Mouse (Mus musculus) colon, adult 2 months (tissue): ENCODE data around the gene Pbx1. TPM values are rescaled to one million over a fixed set of nuclear protein-coding genes. Genes with fewer than 3 reads are reported as not detected.

Experiments used
- polyA plus RNA-seq: library from polyadenylated mRNA; depleted of rRNA; stranded (reverse); fragments of >200 nt; gene quantifications from 2 replicates; pipeline ENCODE4 v1.2.3, GENCODE M21; 2012; rRNA removed

Pbx1 gene
- 19.3 and 21.9 TPM in 2 replicates for polyA plus RNA-seq

DNA sequence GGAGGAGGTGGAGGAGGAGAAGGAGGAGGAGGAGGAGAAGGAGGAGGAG is at the start of gene Pbx1:
Gene Pbx1 (minus strand): TSS at position 39 of the 49 bp plus-strand sequence.

